Mouse (Mus musculus): Measurements from ENCODE around the gene Gpr34.

DNA sequence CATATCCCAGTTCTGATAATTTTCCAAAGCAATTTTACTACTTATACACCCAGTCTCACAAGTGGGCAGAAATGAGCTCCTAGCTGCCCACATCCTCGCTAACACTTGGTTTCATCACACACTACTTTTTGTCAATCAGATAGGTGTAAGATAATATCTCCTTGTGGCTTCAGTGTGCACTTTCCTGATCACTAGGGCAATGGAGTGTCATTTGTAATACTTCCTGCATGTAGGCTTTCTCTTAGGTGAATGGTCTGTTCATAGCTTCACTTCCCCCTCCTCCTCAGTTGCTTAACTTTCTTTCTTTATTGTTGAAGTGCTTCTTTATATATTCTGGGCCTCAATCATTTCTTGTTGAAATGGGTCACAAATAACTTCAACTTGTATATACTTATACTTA is 20.4 kb downstream of the Gpr34 start:
- TF ChIP-seq CTCF (IDR thresholded peaks at IDR 0.05; ENCODE audit: extremely low read depth, insufficient read depth, low read length) (no peak), POLR2A (IDR thresholded peaks at IDR 0.05; ENCODE audit: extremely low read depth, insufficient read depth, low read length) (no peak)

All from cortical plate, adult 2 months (tissue).